Mouse (Mus musculus) heart, adult 2 months (tissue): Measurements from ENCODE around the gene Foxj2.

Source experiments
- CTCF ChIP-seq: fragments of 200-600 bp; IDR thresholded peaks from 2 replicates; pipeline ENCODE4 v1.8.1; 2022; ENCODE audit warnings: antibody characterized with exemption, mild to moderate bottlenecking, moderate library complexity
- POLR2A ChIP-seq: fragments of 200-500 bp; IDR thresholded peaks from 2 replicates; pipeline ENCODE4 v1.6.1; 2011; ENCODE audit warnings: mild to moderate bottlenecking, low read depth, low read length, control low read depth; ENCODE audit not compliant: insufficient read depth

- TF ChIP-seq POLR2A: no peak
- TF ChIP-seq CTCF: no peak
These were observed 50.1 kb downstream of the Foxj2 start for GRCm38 (mm10) chr6:122869846-122870245.
